Mouse (Mus musculus) liver, adult 10 weeks (tissue): ENCODE results near the gene 3110082I17Rik. TPM values are rescaled to one million over a fixed set of nuclear protein-coding genes. Genes with fewer than 3 reads are reported as not detected.

Experiments
- polyA plus RNA-seq: library from polyadenylated mRNA; stranded (reverse); fragments of 350-450 nt; fragmentation: Illumina TruSeq; extraction: RNeasy Lipid Tissue Mini Kit (QIAGEN cat#74804); gene quantifications from one replicate; pipeline ENCODE4 v1.2.3, GENCODE M21; 2014; ENCODE audit warnings: low read depth, low replicate concordance

The 3110082I17Rik gene
- polyA plus RNA-seq, result 0.26 TPM

DNA sequence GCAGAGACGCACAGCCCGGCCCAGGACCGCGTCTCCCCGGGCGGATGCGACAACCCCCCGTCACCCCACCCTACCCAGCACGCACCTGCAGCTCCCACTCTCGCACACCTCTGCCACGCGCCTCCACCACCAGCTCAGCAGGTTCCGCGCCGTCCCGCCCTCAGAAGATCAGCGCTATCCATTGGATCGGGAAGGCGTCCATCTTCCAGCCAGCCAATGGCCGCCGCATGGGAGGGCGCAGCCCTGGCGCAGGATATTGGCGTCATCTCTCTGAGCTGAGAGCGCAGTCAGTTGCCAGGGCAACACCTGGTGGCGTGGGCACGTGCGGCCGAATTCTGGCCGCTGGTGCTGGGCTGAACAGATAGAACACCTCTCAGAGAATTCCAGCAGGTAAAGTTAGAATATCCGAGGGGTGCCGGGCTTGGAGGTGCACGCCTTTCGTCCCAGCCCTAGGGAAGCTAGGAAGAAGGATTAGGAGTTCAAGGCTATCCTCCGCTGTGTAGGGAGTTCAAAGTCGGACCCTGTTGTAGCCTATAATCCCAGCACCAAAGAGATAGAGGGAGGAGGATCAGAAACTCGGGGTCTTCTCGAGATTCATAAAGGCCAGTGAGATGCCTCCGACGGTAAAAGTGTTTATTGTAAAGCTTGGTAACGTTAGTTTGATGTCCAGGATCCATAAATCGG is at the start of gene 3110082I17Rik:
TSS of gene 3110082I17Rik (minus strand) at position 144 of the 684 bp plus-strand sequence.

DNA sequence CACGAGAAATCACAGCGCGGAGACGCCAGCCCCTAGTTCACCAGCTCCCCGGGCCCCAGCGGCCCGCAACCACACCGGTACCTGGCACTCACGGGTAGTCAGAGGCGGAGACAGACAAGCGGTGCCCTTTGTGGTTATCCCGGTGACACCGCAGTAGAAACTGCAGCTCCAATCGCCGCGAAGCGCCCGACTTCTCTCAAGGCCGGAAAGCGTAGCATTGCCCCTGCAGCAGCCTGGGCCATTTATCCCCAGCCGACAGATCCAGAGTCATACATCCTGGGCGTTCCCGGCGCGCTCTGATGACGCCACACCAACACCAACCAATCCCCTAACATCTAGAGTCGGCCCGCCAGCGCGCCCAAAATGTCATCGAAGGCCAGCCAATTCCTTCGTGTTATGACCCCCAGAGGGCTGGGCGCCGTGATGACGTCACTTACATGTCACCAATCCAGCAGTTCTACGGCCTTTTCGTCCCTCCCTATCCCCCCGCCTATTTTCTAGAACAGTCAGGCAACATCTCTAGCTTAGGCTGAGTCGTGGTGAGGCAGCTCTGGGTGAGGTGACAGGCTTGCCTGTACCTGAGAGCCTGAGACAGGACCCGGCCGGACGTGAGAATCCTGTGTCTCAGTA is 24.0 kb upstream of the 3110082I17Rik start, which contains the start of gene Zfand2a:
TSS of gene Zfand2a (minus strand) at position 365 of the 630 bp plus-strand sequence.

GRCm38 (mm10) chr5:139423026-139423865 is 37.1 kb downstream of the 3110082I17Rik start, which contains the start of gene Gper1:
Gene Gper1, plus strand, starts transcription at chr5:139423151.

GRCm38 (mm10) chr5:139404801-139405401 is 55.4 kb downstream of the 3110082I17Rik start, which contains the start of gene C130050O18Rik:
Gene C130050O18Rik, plus strand, starts transcription at chr5:139405280.

DNA sequence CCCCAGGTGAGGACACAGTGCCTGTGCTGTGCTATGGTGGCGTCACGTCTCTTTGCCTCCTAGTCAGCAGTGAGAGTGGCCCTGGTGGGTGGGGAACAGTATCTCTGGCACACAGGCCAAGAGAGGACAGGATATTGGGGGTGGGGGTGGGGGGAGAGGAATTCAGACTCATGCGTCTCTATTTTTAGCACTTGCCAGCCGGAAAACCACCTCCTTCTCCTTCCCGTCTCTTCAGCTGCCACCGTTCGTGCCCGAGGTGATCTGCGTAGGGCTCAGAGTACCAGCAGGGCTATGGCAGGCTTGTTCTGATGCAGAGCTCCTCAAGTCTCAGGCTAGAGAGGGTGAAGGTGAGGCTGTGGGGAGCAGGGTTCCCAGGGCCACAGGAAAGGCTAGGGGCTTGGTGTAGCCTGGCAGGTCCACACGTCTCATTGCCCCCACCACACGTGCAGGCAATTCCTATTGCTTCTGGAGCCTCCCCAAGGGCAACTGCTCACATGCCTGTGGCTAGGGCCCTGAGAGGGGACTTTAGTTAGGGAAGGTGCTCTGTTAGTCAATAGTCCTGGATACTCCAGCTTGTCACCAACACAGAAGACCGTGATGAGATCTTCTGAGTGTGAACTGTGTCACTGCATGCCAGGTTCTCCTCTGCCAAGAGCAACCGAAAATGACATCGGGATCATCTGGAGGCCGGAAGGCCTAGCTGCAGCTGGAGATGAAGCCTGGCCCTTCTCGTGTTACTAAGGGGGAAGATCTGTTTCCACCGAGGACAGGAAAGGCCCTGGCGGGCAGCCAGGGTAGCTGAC is 82.7 kb downstream of the 3110082I17Rik start, which contains the start of gene Gpr146:
TSS of gene Gpr146 (plus strand) at position 230 of the 803 bp plus-strand sequence.

GRCm38 (mm10) chr5:139352317-139352716 is 108.0 kb downstream of the 3110082I17Rik start, which contains the start of gene Cyp2w1:
Gene Cyp2w1, plus strand, starts transcription at chr5:139352617.

GRCm38 (mm10) chr5:139351134-139351533 is 109.2 kb downstream of the 3110082I17Rik start, which contains the start of gene Cox19:
Gene Cox19, minus strand, starts transcription at chr5:139351418.

DNA sequence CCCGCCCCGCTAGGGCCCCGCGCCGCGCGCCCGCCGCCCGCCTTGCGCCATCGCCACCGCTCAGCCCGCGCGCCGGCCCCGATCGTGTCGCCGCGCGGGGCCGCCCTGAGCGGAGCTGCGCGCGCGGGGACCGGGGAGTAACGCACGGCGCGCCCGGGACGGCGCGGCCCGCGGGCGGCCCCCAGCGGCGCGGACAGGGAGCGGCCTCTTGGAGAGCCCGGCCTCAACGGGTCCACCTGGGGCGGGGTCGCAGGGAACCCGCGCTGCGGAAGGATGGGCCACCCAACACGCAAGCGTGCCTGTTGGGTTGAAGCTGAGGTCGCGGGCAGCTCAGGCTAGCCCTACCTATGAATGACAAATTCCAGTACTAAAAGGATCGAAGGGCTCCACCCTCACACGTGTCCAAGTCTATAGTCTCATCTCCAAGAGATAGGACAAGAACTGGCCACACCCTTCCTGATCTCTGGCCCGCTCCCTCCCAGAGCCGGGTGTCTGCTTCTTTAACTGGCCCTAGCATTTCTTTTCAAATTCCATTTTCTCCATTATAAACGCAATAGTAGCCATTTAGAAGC is 134.8 kb downstream of the 3110082I17Rik start, which contains the start of gene Adap1:
TSS of gene Adap1 (minus strand) at position 228 of the 572 bp plus-strand sequence.

Other genes starting within 250 kb of the 3110082I17Rik start
- gene Get4, start 208.2 kb downstream of the 3110082I17Rik start, polyA plus RNA-seq, result 4.2 TPM
- gene Adap1, start 134.9 kb downstream of the 3110082I17Rik start, polyA plus RNA-seq, result not detected
- 10.4 TPM for gene Cox19, start 109.1 kb downstream of the 3110082I17Rik start, polyA plus RNA-seq
- gene Cyp2w1, start 107.9 kb downstream of the 3110082I17Rik start, polyA plus RNA-seq, result not detected
- gene Gpr146, start 82.8 kb downstream of the 3110082I17Rik start, polyA plus RNA-seq, result 10.5 TPM
- not detected for gene C130050O18Rik, start 55.2 kb downstream of the 3110082I17Rik start, polyA plus RNA-seq
- not detected for gene Gper1, start 37.4 kb downstream of the 3110082I17Rik start, polyA plus RNA-seq
- gene Zfand2a, start 24.0 kb upstream of the 3110082I17Rik start, polyA plus RNA-seq, result 3.2 TPM
- not detected for gene Uncx, start 83.0 kb upstream of the 3110082I17Rik start, polyA plus RNA-seq